Mouse (Mus musculus) limb, embryonic 15.5 days (tissue): ENCODE measurements at regions not wholly inside any gene's neighbourhood (a gene's known extent, or its start where the extent isn't known, plus 50 kb on each side); places are given as distances from the start of the nearest gene placed in this dataset.

Source experiments
- ATAC-seq: fragments of 200-750 bp; cut with Nextera tagmentation; 2 replicates; pipeline ENCODE4 v1.8.0; 2017; ENCODE audit warnings: low read depth, moderate TSS enrichment; ENCODE audit not compliant: insufficient number of reproducible peaks, low FRiP score, low TSS enrichment
- H3K27ac ChIP-seq: fragments of 300-500 bp; sonication (generic); 2 replicates; pipeline ENCODE4 v1.5.1; 2015; ENCODE audit warnings: moderate library complexity, mild to moderate bottlenecking, inconsistent platforms
- H3K27me3 ChIP-seq: fragments of 300-500 bp; sonication (generic); 2 replicates; pipeline ENCODE4 v1.6.1; 2015; ENCODE audit warnings: inconsistent platforms
- H3K36me3 ChIP-seq: fragments of 300-500 bp; sonication (generic); 2 replicates; pipeline ENCODE4 v1.6.1; 2015; ENCODE audit warnings: inconsistent platforms
- H3K4me1 ChIP-seq: fragments of 300-500 bp; sonication (generic); 2 replicates; pipeline ENCODE4 v1.6.1; 2015; ENCODE audit warnings: inconsistent platforms
- H3K4me2 ChIP-seq: fragments of 300-500 bp; sonication (generic); 2 replicates; pipeline ENCODE4 v1.6.1; 2015; ENCODE audit warnings: mild to moderate bottlenecking, inconsistent platforms
- H3K4me3 ChIP-seq: fragments of 300-500 bp; sonication (generic); 2 replicates; pipeline ENCODE4 v1.5.1; 2015; ENCODE audit warnings: mild to moderate bottlenecking, inconsistent platforms
- H3K9ac ChIP-seq: fragments of 300-500 bp; sonication (generic); 2 replicates; pipeline ENCODE4 v1.6.1; 2015; ENCODE audit warnings: inconsistent platforms
- H3K9me3 ChIP-seq: fragments of 300-500 bp; sonication (generic); 2 replicates; pipeline ENCODE4 v1.6.1; 2016; ENCODE audit warnings: inconsistent platforms
- WGBS: fragments of 180-500 bp; shearing (Covaris S2); methylation state at CpG from one replicate; pipeline ENCODE4 v1.1.7; 2015; 5-methylcytosine and 5-hydroxymethylcytosine counted together

- WGBS = 38% methylated on average over 11 of the region's 11 CpGs
- Histone ChIP-seq H3K4me2 (no peak overlapping the region), H3K27ac (no peak overlapping the region), H3K9me3 (no peaks in the 10 kb centered on the region), H3K27me3 (no peaks in the 10 kb centered on the region), H3K4me1 (peaks cover 5% of the 10 kb centered on the region; the same call in 1 of the 2 replicates), H3K4me3 (no peak overlapping the region), H3K36me3 (no peaks in the 10 kb centered on the region), H3K9ac (no peak overlapping the region)
- peak; percentile 69; the same call in 1 of the 2 replicates for ATAC-seq
Observed at GRCm38 (mm10) chr9:101422006-101422405, 170.4 kb upstream of the Ppp2r3a start.

DNA sequence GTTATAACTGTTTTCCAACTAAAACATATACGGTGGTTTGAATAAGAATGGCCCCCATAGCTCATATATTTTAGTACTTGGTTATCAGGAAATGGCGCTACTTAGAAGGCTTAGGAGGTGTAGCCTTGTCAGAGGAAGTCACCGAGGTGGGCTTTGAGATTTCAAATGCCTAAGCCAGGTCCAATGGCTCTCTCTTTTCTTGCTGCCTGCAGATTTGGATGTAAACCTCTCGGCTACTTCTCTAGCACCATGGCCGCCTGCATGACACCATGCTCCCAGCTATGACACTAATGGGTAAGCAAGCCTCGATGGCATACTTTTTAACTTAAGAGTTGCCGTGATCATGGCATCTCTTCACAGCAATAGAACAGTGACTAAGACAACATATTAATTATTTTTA is 169.5 kb upstream of the Ppp2r3a start:
- Histone ChIP-seq H3K27me3 (no peaks in the 10 kb centered on the region), H3K36me3 (no peaks in the 10 kb centered on the region), H3K9ac (no peak overlapping the region), H3K27ac (no peak overlapping the region), H3K4me1 (peaks cover 5% of the 10 kb centered on the region; the same call in 1 of the 2 replicates), H3K9me3 (no peaks in the 10 kb centered on the region), H3K4me3 (no peak overlapping the region), H3K4me2 (no peak overlapping the region)
- no peak for ATAC-seq
- WGBS = 87% methylated on average over 7 of the region's 7 CpGs

GRCm38 (mm10) chr9:101420181-101420580 is 168.6 kb upstream of the Ppp2r3a start:
- peaks cover 5% of the 10 kb centered on the region; the same call in 1 of the 2 replicates for H3K4me1 ChIP-seq
- 91% methylated on average over 4 of the region's 4 CpGs for WGBS
- ATAC-seq = no peak

GRCm38 (mm10) chr9:101417660-101418059 is 166.1 kb upstream of the Ppp2r3a start:
- 83% methylated on average over 2 of the region's 2 CpGs for WGBS
- ATAC-seq = no peak

More at GRCm38 (mm10) chr9:101420181-101420580, 168.6 kb upstream of the Ppp2r3a start:
- Histone ChIP-seq H3K27me3 (no peaks in the 10 kb centered on the region), H3K27ac (no peak overlapping the region), H3K9ac (no peak overlapping the region), H3K4me2 (no peak overlapping the region), H3K9me3 (no peaks in the 10 kb centered on the region), H3K4me3 (no peak overlapping the region), H3K36me3 (no peaks in the 10 kb centered on the region)

DNA sequence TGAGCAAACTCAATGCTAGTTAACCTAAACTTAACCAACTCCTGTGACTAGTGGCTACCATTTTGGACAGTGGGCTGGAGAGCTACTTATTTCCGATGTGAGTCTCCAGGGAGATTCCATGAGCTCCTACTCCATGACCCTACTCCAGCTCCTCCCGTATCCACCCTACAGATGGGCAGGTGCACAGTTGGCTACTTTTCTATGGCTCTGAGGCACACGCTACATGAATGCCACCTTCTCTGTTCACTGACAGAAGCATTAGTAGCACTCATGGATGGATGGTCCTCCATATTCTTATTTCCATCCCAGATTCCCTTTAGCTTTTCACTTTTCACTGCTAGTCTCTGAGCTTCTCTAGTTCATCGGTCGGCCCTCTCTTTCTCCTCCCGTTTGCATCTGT is 164.7 kb upstream of the Ppp2r3a start:
- Histone ChIP-seq H3K36me3 (no peaks in the 10 kb centered on the region), H3K27ac (no peak overlapping the region), H3K27me3 (no peaks in the 10 kb centered on the region), H3K4me1 (no peaks in the 10 kb centered on the region), H3K4me2 (no peak overlapping the region), H3K9ac (no peak overlapping the region), H3K4me3 (no peak overlapping the region), H3K9me3 (no peaks in the 10 kb centered on the region)
- ATAC-seq = no peak
- WGBS = 96% methylated on average over 6 of the region's 6 CpGs

More at GRCm38 (mm10) chr9:101417660-101418059, 166.1 kb upstream of the Ppp2r3a start:
- Histone ChIP-seq H3K36me3 (no peaks in the 10 kb centered on the region), H3K4me2 (no peak overlapping the region), H3K27ac (no peak overlapping the region), H3K9me3 (no peaks in the 10 kb centered on the region), H3K4me3 (no peak overlapping the region), H3K27me3 (no peaks in the 10 kb centered on the region), H3K9ac (no peak overlapping the region), H3K4me1 (peaks cover 5% of the 10 kb centered on the region; the same call in 1 of the 2 replicates)

DNA sequence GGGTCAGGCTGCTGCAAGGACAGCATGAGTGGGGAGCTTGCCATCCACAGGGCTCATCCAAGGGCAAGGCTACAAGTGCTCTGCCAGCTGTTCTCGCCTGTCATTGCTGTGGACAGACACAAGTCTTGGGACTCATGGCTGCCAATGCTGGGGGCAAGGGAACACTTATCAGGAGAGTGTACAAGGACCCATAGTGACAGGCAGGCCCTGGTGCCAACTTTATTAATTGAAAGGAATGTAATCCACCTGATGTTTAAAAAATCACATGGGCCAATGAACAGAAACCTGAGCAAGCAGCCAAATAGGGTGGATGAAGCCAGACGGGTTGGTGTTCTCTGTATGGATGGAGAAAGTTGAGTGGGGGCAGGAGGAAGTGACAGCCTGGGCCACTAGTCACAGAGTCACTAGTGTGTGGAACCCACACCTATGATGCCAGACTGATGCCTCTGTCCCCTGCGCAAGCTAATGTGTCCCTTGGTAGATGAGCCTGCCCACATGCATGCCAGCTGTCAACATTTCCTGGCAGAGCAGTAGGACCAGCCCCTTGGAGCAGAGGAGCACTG is 161.6 kb upstream of the Ppp2r3a start:
- Histone ChIP-seq H3K27ac (no peak overlapping the region), H3K36me3 (no peaks in the 10 kb centered on the region), H3K9ac (no peak overlapping the region), H3K27me3 (no peaks in the 10 kb centered on the region), H3K4me2 (no peak overlapping the region), H3K9me3 (no peaks in the 10 kb centered on the region), H3K4me3 (no peak overlapping the region), H3K4me1 (no peaks in the 10 kb centered on the region)
- WGBS = 78% methylated on average over 3 of the region's 3 CpGs
- ATAC-seq = no peak

DNA sequence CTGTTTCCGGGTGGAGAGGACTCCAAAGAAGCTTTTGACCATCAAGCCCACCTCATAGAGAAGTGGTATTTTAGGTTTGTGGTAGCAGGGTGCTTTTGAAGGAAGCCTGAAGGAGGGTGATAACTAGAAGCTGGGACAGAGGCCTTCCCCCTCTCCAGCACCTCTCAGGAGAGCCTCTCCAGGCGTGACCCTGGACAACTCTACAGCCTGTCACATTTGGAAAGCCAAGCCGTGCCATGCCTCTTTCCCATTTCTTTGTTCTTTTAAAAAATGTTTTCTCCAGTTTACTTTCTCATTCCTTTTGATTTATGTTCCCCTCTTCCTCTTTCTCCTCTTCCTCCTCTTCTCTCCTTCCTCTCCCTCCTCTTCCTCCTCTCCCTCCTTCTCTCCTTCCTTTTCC is 160.4 kb upstream of the Ppp2r3a start:
- H3K27me3 ChIP-seq = no peaks in the 10 kb centered on the region
- H3K27ac ChIP-seq = no peak overlapping the region
- no peak overlapping the region for H3K4me2 ChIP-seq
- no peak overlapping the region for H3K9ac ChIP-seq
- H3K9me3 ChIP-seq = no peaks in the 10 kb centered on the region
- WGBS = 83% methylated on average over 3 of the region's 3 CpGs
- H3K4me3 ChIP-seq = no peak overlapping the region
- no peaks in the 10 kb centered on the region for H3K36me3 ChIP-seq
- no peak for ATAC-seq
- no peaks in the 10 kb centered on the region for H3K4me1 ChIP-seq

DNA sequence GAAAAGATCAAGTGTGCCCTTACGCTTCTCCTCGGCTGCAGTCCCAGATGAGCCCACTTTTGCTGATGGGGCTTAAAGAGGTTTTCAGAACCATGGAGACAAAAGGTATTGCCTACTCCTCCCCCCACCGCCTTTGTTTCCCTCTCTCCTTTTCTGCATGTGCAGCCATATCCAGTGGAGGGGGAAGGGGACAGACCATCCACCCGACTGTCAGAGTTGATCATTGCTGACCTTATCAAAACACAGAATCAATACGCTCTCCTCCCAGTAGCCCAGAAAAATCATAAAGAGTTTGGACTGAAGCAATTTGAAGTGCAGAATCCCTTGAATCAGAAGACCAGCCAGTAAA is 159.9 kb upstream of the Ppp2r3a start:
- H3K4me3 ChIP-seq = no peak overlapping the region
- no peaks in the 10 kb centered on the region for H3K9me3 ChIP-seq
- H3K27ac ChIP-seq = no peak overlapping the region
- no peak overlapping the region for H3K9ac ChIP-seq
- 73% methylated on average over 5 of the region's 5 CpGs for WGBS
- ATAC-seq = no peak
- H3K36me3 ChIP-seq = no peaks in the 10 kb centered on the region
- no peaks in the 10 kb centered on the region for H3K4me1 ChIP-seq
- H3K27me3 ChIP-seq = no peaks in the 10 kb centered on the region
- no peak overlapping the region for H3K4me2 ChIP-seq

DNA sequence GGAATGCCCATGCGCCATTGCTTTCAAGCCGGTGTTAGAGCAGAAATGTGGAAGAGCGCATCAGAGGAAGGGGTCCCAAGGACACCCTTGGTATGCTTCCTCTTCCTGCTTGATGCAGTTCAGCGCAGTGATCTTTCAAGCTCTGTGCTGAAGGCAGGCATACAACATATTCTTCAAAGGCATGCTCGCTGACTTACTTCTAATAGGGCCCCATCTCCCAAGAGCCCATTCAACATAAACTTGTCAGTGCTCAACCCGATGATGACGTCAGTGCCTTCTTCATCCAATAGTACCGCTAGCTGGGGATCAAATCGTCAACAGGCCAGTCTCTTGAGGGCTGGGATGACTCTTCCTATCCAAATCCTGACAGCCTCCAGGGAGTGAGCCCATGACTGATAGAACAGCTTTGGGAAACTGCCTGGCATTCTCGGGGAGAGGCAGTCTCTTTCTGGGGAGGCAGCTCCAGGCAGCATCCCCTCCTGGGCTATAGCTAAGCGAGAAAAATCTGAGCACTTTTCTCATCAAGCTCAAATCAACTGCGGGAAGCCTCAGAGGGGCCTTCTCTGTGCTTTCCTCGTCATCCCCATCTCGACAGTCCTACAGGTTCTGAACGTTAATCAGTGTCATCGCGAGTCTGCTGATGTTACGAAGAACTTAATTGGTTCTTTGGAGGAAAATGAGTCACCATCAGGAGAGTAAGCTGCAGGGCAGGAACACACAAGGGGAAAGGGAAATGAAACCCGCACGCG is 159.4 kb upstream of the Ppp2r3a start:
- Histone ChIP-seq H3K9me3 (no peaks in the 10 kb centered on the region), H3K36me3 (no peaks in the 10 kb centered on the region), H3K9ac (no peak overlapping the region), H3K27ac (no peak overlapping the region), H3K4me3 (no peak overlapping the region), H3K27me3 (no peaks in the 10 kb centered on the region), H3K4me2 (no peak overlapping the region), H3K4me1 (no peaks in the 10 kb centered on the region)
- no peak for ATAC-seq
- 63% methylated on average over 21 of the region's 21 CpGs for WGBS

DNA sequence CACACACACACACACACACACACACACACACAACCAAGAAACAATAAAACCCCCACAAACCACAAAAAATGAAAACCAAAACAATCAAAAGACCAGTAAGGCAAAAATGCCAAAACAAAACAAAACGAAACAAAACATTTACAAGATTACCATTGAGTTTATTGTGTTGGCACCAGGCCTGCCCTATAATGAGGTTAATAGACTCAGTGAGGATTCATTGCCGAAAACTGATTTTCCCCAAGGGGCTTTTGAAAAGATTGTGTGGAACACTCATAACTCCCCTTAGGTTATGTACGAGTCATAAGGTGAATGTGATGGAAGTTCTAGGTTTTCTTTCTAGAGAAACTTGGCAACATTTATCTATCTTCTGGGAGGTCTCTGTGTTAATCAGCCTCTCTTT is 158.8 kb upstream of the Ppp2r3a start:
- no peak overlapping the region for H3K4me2 ChIP-seq
- H3K4me1 ChIP-seq = no peaks in the 10 kb centered on the region
- no peak overlapping the region for H3K4me3 ChIP-seq
- no peaks in the 10 kb centered on the region for H3K27me3 ChIP-seq
- no peak for ATAC-seq
- no peak overlapping the region for H3K27ac ChIP-seq
- WGBS = 36% methylated on average over 3 of the region's 3 CpGs
- no peaks in the 10 kb centered on the region for H3K9me3 ChIP-seq
- H3K9ac ChIP-seq = no peak overlapping the region
- no peaks in the 10 kb centered on the region for H3K36me3 ChIP-seq

GRCm38 (mm10) chr9:101408116-101408515 is 156.5 kb upstream of the Ppp2r3a start:
- 93% methylated on average over 1 of the region's 1 CpGs for WGBS
- no peaks in the 10 kb centered on the region for H3K9me3 ChIP-seq
- no peak overlapping the region for H3K9ac ChIP-seq
- peaks cover 10% of the 10 kb centered on the region for H3K4me1 ChIP-seq
- H3K36me3 ChIP-seq = no peaks in the 10 kb centered on the region
- ATAC-seq = no peak
- H3K27me3 ChIP-seq = peaks cover 7% of the 10 kb centered on the region; the same call in 1 of the 2 replicates
- H3K4me2 ChIP-seq = no peak overlapping the region
- H3K27ac ChIP-seq = no peak overlapping the region
- no peak overlapping the region for H3K4me3 ChIP-seq

DNA sequence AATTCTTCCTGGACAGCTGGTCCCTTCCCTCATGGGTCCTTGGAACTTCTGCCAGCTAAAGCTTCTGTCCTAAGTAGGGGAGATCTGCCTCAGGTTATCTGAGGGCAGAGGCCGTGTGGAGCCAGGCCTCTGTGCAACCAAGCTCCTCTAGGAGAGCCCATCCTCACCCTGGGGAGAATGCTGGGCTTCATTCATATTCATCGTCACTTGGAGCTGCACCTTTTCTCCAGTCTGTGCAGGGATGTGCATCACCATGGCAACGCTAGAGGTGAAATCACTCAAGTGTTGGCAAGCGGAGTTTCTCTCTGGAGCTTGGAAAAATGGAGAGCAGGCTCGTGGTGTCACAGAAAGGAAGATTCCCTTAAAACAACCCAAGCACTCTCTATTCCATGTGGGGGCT is 155.5 kb upstream of the Ppp2r3a start:
- no peak overlapping the region for H3K4me2 ChIP-seq
- H3K27me3 ChIP-seq = peaks cover 7% of the 10 kb centered on the region; the same call in 1 of the 2 replicates
- H3K27ac ChIP-seq = no peak overlapping the region
- H3K36me3 ChIP-seq = no peaks in the 10 kb centered on the region
- 77% methylated on average over 5 of the region's 5 CpGs for WGBS
- no peak overlapping the region for H3K9ac ChIP-seq
- no peak overlapping the region for H3K4me3 ChIP-seq
- no peak for ATAC-seq
- H3K9me3 ChIP-seq = no peaks in the 10 kb centered on the region
- H3K4me1 ChIP-seq = peaks cover 10% of the 10 kb centered on the region
